Mouse (Mus musculus) MEL (cell line): Measurements from ENCODE around the gene Vamp2. TPM values are rescaled to one million over a fixed set of nuclear protein-coding genes. Genes with fewer than 3 reads are reported as not detected.

Experiments
- DNase-seq: peaks from one replicate; pipeline ENCODE4 v3.0.0; 2011; ENCODE audit warnings: low read depth, low spot score
- H3K27ac ChIP-seq: 2 replicates; pipeline ENCODE4 v1.5.1; 2012; ENCODE audit warnings: low read depth, mild to moderate bottlenecking, control low read depth, low read length, moderate library complexity; ENCODE audit not compliant: control insufficient read depth
- H3K27me3 ChIP-seq, 2 experiments: fragments of 150-350 bp in 1 of 2; sonication (generic) in 1 of 2; 2 replicates each; pipeline ENCODE4 v1.6.1; 2012; ENCODE audit warnings: low read length in 2 of 2, mild to moderate bottlenecking in 2 of 2, improper control_type of control experiment in 1 of 2, moderate library complexity in 1 of 2; ENCODE audit not compliant: insufficient read depth in 2 of 2, control insufficient read depth in 1 of 2
- H3K36me3 ChIP-seq, 2 experiments: 2 replicates each; pipeline ENCODE4 v1.6.1; 2012 to 2014; ENCODE audit warnings: low read length in 2 of 2, improper control_type of control experiment in 1 of 2, inconsistent platforms in 1 of 2, mild to moderate bottlenecking in 1 of 2; ENCODE audit not compliant: insufficient read depth in 2 of 2, control insufficient read depth in 1 of 2
- H3K4me1 ChIP-seq, 2 experiments: fragments of 150-350 bp in 1 of 2; sonication (generic) in 1 of 2; 2 replicates each; pipeline ENCODE4 v1.6.1; 2012; ENCODE audit warnings: low read length in 2 of 2, improper control_type of control experiment in 1 of 2, mild to moderate bottlenecking in 1 of 2; ENCODE audit not compliant: insufficient read depth in 2 of 2, control insufficient read depth in 1 of 2
- H3K4me3 ChIP-seq, 2 experiments: fragments of 150-350 bp in 1 of 2; sonication (generic) in 1 of 2; 2 replicates each; pipeline ENCODE4 v1.5.1; 2012; ENCODE audit warnings: low read depth in 2 of 2, low read length in 2 of 2, mild to moderate bottlenecking in 2 of 2, moderate library complexity in 2 of 2, control low read depth in 1 of 2, improper control_type of control experiment in 1 of 2; ENCODE audit not compliant: control insufficient read depth in 1 of 2, insufficient read depth in 1 of 2
- H3K79me2 ChIP-seq: 2 replicates; pipeline ENCODE4 v1.6.1; 2012; ENCODE audit warnings: mild to moderate bottlenecking, low read length, moderate library complexity; ENCODE audit not compliant: control insufficient read depth, poor library complexity, insufficient read depth
- H3K9ac ChIP-seq: 2 replicates; pipeline ENCODE4 v1.6.1; 2012; ENCODE audit warnings: low read depth, mild to moderate bottlenecking, control low read depth, low read length, moderate library complexity; ENCODE audit not compliant: control insufficient read depth, poor library complexity, severe bottlenecking
- H3K9me3 ChIP-seq: fragments of 150-350 bp; sonication (generic); replicated peaks from 2 replicates; pipeline ENCODE4 v1.6.1; 2012; ENCODE audit warnings: mild to moderate bottlenecking, low read length, improper control_type of control experiment, moderate library complexity; ENCODE audit not compliant: insufficient read depth
- BHLHE40 ChIP-seq: IDR thresholded peaks from 2 replicates; pipeline ENCODE4 v1.6.1; 2012; ENCODE audit warnings: low read depth, mild to moderate bottlenecking, inconsistent platforms, low read length, improper control_type of control experiment, borderline replicate concordance
- JUND ChIP-seq: IDR thresholded peaks from 2 replicates; pipeline ENCODE4 v1.6.1; 2011; ENCODE audit warnings: low read depth, mild to moderate bottlenecking, improper control_type of control experiment, low read length
- KAT2A ChIP-seq: conservative IDR thresholded peaks from 2 replicates; pipeline ENCODE4 v1.6.1; 2012; ENCODE audit warnings: low read depth, low read length, improper control_type of control experiment, inconsistent platforms
- MXI1 ChIP-seq: IDR thresholded peaks from 2 replicates; pipeline ENCODE4 v1.6.1; 2011; ENCODE audit warnings: mild to moderate bottlenecking, low read depth, low read length, improper control_type of control experiment
- MYC ChIP-seq: IDR thresholded peaks from 2 replicates; pipeline ENCODE4 v1.6.1; 2011; ENCODE audit warnings: low read depth, mild to moderate bottlenecking, low read length, improper control_type of control experiment, moderate library complexity
- SIN3A ChIP-seq: IDR thresholded peaks from 2 replicates; pipeline ENCODE4 v1.6.1; 2012; ENCODE audit warnings: low read length, improper control_type of control experiment, inconsistent platforms
- TAL1 ChIP-seq: IDR thresholded peaks from 2 replicates; pipeline ENCODE4 v1.6.1; 2012; ENCODE audit warnings: mild to moderate bottlenecking, inconsistent platforms, low read length, moderate library complexity, mixed read lengths
- TCF12 ChIP-seq: IDR thresholded peaks from 2 replicates; pipeline ENCODE4 v1.6.1; 2014; ENCODE audit warnings: low read depth, mild to moderate bottlenecking, inconsistent platforms, low read length, improper control_type of control experiment, moderate library complexity
- UBTF ChIP-seq: IDR thresholded peaks from 2 replicates; pipeline ENCODE4 v1.6.1; 2012; ENCODE audit warnings: low read depth, mild to moderate bottlenecking, inconsistent platforms, low read length, improper control_type of control experiment, moderate library complexity, borderline replicate concordance; ENCODE audit not compliant: insufficient read depth
- ZC3H11A ChIP-seq: IDR thresholded peaks from 2 replicates; pipeline ENCODE4 v1.6.1; 2012; ENCODE audit warnings: low read depth, mild to moderate bottlenecking, inconsistent platforms, low read length, improper control_type of control experiment
- polyA plus RNA-seq, 2 experiments: library from polyadenylated mRNA; stranded (reverse) in 1 of 2; unstranded in 1 of 2; fragments of >175 nt in 1 of 2; fragments of >200 nt in 1 of 2; gene quantifications; 2 replicates each; pipeline versions ENCODE4 v1.2.1 to v1.2.4; 2012; ENCODE audit warnings: low replicate concordance in 2 of 2, low read depth in 1 of 2; ENCODE audit not compliant: insufficient read length in 2 of 2, insufficient read depth in 1 of 2, missing spikeins in 1 of 2
- total RNA-seq: library from RNA; depleted of rRNA; stranded (reverse); fragments of 300-350 nt; gene quantifications from 2 replicates; pipeline ENCODE4 v1.2.3, GENCODE M21; 2012

Gene Vamp2
- total and polyA plus RNA-seq, 3 experiments, result 3.3 to 28.9 TPM; not detected in 1

- Histone ChIP-seq H3K27me3 (no peaks in the 10 kb centered on the region), H3K4me3 (no peak overlapping the region), H3K79me2 (peaks cover 35% of the 10 kb centered on the region), H3K9me3 (no peaks in the 10 kb centered on the region), H3K27ac (no peak overlapping the region), H3K9ac (no peak overlapping the region), H3K36me3 (peaks cover 17 to 19% of the 10 kb centered on the region in 2 experiments), H3K4me1 (peaks cover 3 to 11% of the 10 kb centered on the region in 2 experiments; a peak in 3 of 4 replicates)
- DNase-seq, result no peak
- no peak for TF ChIP-seq UBTF
- TF ChIP-seq SIN3A, result no peak
- TF ChIP-seq JUND, result no peak
- no peak for TF ChIP-seq TCF12
- no peak for TF ChIP-seq KAT2A
- no peak for TF ChIP-seq ZC3H11A
- no peak for TF ChIP-seq MXI1
These were observed 40.1 kb upstream of the Vamp2 start for GRCm38 (mm10) chr11:69048151-69048550.

DNA sequence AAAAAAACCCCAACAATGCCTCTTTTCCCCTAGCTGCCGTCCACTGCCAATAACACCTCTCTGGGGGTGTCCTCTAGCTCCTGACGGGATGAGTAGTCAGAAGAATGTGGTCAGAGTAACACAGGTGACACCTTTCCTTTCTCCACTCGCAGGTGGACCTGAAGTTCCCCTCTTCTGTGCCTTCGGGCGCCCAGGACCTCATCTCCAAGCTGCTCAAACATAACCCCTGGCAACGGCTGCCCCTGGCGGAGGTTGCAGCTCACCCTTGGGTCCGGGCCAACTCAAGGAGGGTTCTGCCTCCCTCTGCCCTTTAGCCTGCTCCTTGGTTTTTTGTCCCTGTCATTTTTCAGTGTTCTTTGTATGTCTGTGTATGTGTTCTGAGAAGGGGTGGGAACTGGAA lies 37.5 kb upstream of the Vamp2 start:
- no peak for TF ChIP-seq BHLHE40
- no peak for TF ChIP-seq MYC
- Histone ChIP-seq H3K9me3 (no peaks in the 10 kb centered on the region), H3K27ac (no peak overlapping the region), H3K4me3 (no peak overlapping the region), H3K4me1 (peaks cover 0 to 7% of the 10 kb centered on the region in 2 experiments; a peak in 1 of 4 replicates), H3K79me2 (peaks cover 34% of the 10 kb centered on the region), H3K9ac (no peak overlapping the region), H3K27me3 (no peaks in the 10 kb centered on the region), H3K36me3 (peaks cover 7 to 19% of the 10 kb centered on the region in 2 experiments; a peak in 3 of 4 replicates)
- DNase-seq, result no peak

DNA sequence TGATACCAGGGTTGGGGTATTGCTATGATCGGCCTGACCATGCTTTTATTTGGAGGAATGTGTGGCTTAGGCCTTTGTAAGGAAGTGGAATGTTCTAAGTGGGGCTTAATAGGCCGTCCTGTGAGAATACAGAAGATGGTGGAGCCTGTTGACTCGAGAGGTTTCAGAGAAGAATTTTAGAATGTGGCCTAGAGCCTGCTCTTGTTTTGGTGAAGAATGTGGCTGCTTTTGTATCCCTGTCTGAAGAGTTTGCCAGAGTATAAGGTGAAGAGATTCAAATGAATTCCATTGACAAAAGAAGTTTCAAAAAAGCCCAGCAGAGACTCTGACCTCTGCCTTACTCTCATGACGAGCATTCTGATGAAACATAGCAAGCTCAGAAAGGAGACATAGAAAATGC lies 36.5 kb upstream of the Vamp2 start:
- Histone ChIP-seq H3K27ac (no peak overlapping the region), H3K9ac (no peak overlapping the region), H3K9me3 (no peaks in the 10 kb centered on the region), H3K79me2 (peaks cover 24% of the 10 kb centered on the region), H3K36me3 (peaks cover 4 to 19% of the 10 kb centered on the region in 2 experiments; a peak in 3 of 4 replicates), H3K4me1 (peaks cover 0 to 2% of the 10 kb centered on the region in 2 experiments; a peak in 1 of 4 replicates), H3K27me3 (no peaks in the 10 kb centered on the region), H3K4me3 (no peak overlapping the region)
- no peak for DNase-seq
- no peak for TF ChIP-seq TAL1
